In the genomic region with DNA sequence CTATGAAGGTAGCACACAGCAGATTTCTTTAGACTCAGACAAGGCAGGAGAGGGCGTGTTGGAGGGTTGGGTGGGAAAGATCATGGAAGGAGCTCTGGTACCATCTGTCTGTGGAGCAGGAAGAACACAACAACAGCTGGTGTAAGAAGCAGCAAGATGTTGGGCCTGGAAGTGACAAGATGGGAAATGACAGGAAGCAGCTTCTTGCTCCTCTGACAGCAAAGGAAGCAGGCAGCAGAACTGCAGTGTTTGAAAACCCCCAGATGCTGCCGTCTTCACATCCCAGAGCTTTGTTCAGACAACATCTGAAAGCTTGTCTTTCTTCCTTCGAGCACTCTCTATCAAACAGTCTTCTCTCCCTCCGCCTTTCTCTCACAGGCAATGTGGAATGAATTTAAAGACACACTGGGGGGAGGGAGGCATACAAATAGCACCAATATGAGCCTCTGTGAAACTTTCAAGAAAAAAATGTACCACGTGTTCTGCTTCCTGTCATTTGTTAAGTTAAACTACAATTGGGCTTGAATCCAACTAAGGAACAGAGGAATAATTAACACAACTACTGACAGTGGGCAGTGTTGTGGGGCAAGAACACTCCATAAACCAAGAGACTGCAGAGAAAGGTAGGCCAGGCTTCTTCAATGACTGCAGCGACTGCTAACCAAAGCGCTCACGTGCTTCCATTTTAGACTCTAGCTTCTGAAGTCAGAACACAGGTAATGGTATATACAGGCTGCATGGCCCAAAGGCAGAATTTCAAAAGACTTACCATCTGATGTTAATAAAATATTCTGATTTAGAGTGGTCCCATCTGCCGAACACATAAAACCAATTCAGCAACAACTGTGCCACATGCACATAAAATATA, we compare ENCODE assay signal across 7 mouse cellular contexts.
DNase-seq lines count a peak whose midpoint lies in the region; ATAC-seq and TF ChIP-seq lines count a peak whose summit lies in the region.

No protein-coding gene starts in this region.

- no peaks in the 10 kb centered on the region for H3K36me3 ChIP-seq in heart, embryonic 16.5 days (ENCODE audit: control insufficient read depth, insufficient read depth)

- H3K4me2 ChIP-seq in heart, embryonic 16.5 days (ENCODE audit: low read depth, low read length): no peak overlapping the region

- no peak overlapping the region for H3K4me3 ChIP-seq in heart, embryonic 16.5 days (ENCODE audit: low read length)
- H3K4me3 ChIP-seq in layer of hippocampus, adult 2 months: no peak overlapping the region

- peak overlapping the region; percentile 61 for H3K27ac ChIP-seq in heart, embryonic 16.5 days (ENCODE audit: low read length)
- H3K27ac ChIP-seq in layer of hippocampus, adult 2 months: 0 out of 2 replicates have a peak overlapping the region, but pooled peaks have one; percentile 28

- H3K27me3 ChIP-seq in heart, embryonic 16.5 days (ENCODE audit: control insufficient read depth, insufficient read depth, low read length): no peaks in the 10 kb centered on the region

- ATAC-seq in heart, embryonic 16.5 days (replicated peaks; ENCODE audit: extremely low read depth, insufficient read depth, low FRiP score): no peak
- peak; percentile 31; the same call in 1 of the 2 replicates for ATAC-seq in megakaryocyte progenitor cell, adult 5-6 weeks (replicated peaks; ENCODE audit: poor library complexity)
- ATAC-seq in megakaryocyte-erythroid progenitor cell, adult 5-6 weeks (replicated peaks; ENCODE audit: low FRiP score, low TSS enrichment, poor library complexity, severe bottlenecking): no peak

- WGBS in heart, embryonic 16.5 days: 54% methylated on average over 9 of the region's 9 CpGs

- peak; percentile 87 for DNase-seq in brain, adult 2 months (ENCODE audit: low read depth, low spot score)
- DNase-seq in embryo, embryonic 11.5 days (ENCODE audit: low read depth, low spot score): peak; percentile 13
- DNase-seq in layer of hippocampus, adult 2 months (ENCODE audit: low spot score in 2 of 2): peak; percentile 41 to 58
- DNase-seq in spleen, postnatal 10 days (ENCODE audit: low spot score in 2 of 2): no peak

- no peaks in the 10 kb centered on the region for H3K9me3 ChIP-seq in heart, embryonic 16.5 days (replicated peaks; ENCODE audit: control insufficient read depth, low read length)

- no peak for TF ChIP-seq CTCF in layer of hippocampus, adult 2 months (conservative IDR thresholded peaks at IDR 0.05)

- H3K4me1 ChIP-seq in heart, embryonic 16.5 days (ENCODE audit: control insufficient read depth, insufficient read depth, low read length): peaks cover 13% of the 10 kb centered on the region

- no peak overlapping the region for H3K9ac ChIP-seq in heart, embryonic 16.5 days (ENCODE audit: low read length)

Comparison
In these comparisons a context has a peak if more than half of its experiments do, and no peak if none do; other contexts are left out.
1. DNase-seq: peak in brain, adult 2 months (single experiment), embryo, embryonic 11.5 days (single experiment) and layer of hippocampus, adult 2 months (2 of 2); none in spleen, postnatal 10 days (0 of 2).